Mouse (Mus musculus): ENCODE measurements around the gene Phtf1.

DNA sequence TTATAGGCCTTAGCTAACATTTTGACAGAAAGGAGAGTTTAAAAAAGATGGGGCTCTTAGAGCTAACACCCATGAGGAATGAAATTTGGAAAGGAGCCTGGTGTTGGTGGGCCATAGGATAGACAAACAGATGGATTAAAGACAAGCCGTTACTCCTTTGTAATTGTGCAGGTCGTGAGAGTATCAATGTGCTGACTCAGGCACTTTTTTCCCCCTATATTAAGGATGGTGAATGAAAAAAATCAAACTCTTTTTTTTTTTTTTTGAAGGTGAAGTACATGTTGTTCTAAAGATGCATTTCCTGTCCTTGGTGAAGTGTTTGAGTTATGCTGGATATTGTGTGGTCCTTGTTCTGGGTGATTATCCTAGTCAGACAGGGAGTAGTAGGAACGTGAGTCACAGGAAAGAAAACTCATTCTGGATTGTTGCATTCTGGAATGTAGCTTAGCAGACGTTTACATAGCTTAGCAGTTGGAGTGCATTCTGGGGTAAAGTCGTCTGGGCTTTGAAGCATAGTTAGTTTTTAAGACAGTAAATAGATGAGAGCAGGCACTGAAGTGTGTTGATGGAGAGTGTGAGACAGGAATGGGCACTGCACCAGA lies 20.0 kb downstream of the Phtf1 start:
- no peak for TF ChIP-seq CTCF (IDR thresholded peaks at IDR 0.05; ENCODE audit: low read depth, low read length)
- no peak for TF ChIP-seq POLR2A (IDR thresholded peaks at IDR 0.05; ENCODE audit: borderline replicate concordance, low read depth, low read length)

Measured in bone marrow macrophage, adult 2 months (primary cell).